Mouse (Mus musculus) embryonic fibroblast, embryonic 13.5 days (primary cell): ENCODE results near the gene Itk.

Source experiments
- CTCF ChIP-seq: IDR thresholded peaks from 2 replicates; pipeline ENCODE4 v1.5.1; 2011; ENCODE audit warnings: mild to moderate bottlenecking, control low read depth, low read length, moderate library complexity, borderline replicate concordance; ENCODE audit not compliant: insufficient read depth
- POLR2A ChIP-seq: IDR thresholded peaks from 2 replicates; pipeline ENCODE4 v1.6.1; 2011; ENCODE audit warnings: low read depth, mild to moderate bottlenecking, control low read depth, low read length, moderate library complexity

- TF ChIP-seq POLR2A (no peak), CTCF (no peak)
These were observed 105.5 kb downstream of the Itk start for GRCm38 (mm10) chr11:46283800-46284199.
